Mouse (Mus musculus): ENCODE data around the gene Ifi27l2a.
"Not testable (repeated sequence)": the region's sequence is repeated elsewhere in the genome, so short reads cannot be mapped to it uniquely, and the experiment has no call there.

Gene Ifi27l2a

GRCm38 (mm10) chr12:103443524-103443923 is at the start of gene Ifi27l2a:
Ifi27l2a (minus strand) TSS chr12:103443680.
- DNase-seq (ENCODE audit: low spot score): no peak

- DNase-seq (ENCODE audit: low spot score): peak; percentile 86
These were observed 49.3 kb upstream of the Ifi27l2a start for GRCm38 (mm10) chr12:103492767-103493166.

DNA sequence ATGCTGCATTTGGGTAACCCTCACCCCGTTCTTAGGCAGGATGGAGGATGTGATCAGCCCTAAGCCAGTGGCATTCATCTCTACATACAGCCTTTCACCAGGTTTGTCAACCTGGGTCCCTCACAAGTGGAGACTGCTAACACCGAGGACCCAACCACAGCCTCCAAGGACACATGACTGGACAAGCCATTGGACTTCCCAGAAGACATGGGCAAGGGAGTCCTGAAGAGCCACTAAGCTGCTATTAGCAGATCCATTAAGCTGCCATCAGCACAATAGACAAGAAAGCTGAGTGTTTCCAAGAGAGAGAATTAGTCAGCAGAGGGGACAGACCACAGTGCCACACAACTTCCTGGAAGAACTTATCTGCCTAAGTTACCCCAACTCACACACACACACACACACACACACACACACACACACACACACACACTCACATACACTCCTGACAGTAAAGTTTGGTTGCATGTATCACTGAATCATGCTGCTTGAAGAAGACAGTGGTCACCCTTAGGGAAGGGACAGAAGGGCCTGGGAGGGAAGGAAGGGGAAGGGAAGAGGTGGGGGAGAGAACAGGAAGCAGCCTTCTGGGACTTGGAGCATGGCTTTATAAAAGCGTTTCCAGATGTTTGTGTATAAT is 47.7 kb upstream of the Ifi27l2a start:
- no peak for DNase-seq (ENCODE audit: low spot score)

GRCm38 (mm10) chr12:103487750-103488149 is 44.3 kb upstream of the Ifi27l2a start:
- DNase-seq (ENCODE audit: low spot score): no peak

GRCm38 (mm10) chr12:103487276-103487675 is 43.8 kb upstream of the Ifi27l2a start:
- no peak for DNase-seq (ENCODE audit: low spot score)

- no peak for DNase-seq (ENCODE audit: low spot score)
These were observed 43.2 kb upstream of the Ifi27l2a start for GRCm38 (mm10) chr12:103486726-103487125.

GRCm38 (mm10) chr12:103484200-103484972 is 40.9 kb upstream of the Ifi27l2a start:
- peak; percentile 42 for DNase-seq (ENCODE audit: low spot score)

DNA sequence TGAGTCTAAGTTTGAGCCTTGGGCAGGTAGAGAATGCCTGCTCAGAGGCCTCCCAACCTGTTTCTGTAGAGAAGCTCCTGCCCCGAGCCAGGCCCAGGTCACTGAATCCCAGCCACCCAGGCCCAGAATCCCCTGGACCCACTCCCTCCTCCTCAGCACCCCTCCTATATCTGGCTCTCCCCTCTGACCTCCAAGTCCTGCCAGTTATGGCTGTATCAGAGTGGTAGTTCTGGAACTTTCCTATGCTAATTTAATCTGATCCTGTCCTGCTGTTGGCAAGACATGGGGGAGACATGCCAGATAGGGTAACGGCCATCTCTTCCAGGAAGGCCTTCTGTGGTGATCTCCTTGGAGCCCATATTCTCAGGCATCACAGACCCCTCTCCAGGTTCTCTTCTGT is 39.3 kb upstream of the Ifi27l2a start:
- peak; percentile 23 for DNase-seq (ENCODE audit: low spot score)

DNA sequence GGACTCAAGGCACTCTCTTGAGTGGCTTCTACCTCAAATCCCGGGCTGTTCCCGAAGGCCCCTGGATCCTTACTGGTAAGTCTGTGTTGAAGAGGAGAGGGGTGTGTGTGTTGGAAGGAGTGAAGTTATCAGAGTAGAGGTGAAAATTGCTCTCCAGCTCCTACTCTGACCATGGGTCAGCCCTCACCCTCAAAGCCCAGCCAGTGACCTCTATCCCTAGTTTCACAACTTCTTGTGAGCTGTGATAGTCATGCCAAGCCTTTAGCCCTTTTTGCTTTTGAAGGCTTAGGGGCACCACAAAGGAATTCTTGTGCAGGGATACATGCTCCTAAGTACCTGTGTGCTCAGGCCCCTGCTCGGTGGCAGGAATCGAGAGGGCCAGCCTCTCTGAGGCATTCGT is 38.2 kb upstream of the Ifi27l2a start:
- DNase-seq (ENCODE audit: low spot score): no peak

DNA sequence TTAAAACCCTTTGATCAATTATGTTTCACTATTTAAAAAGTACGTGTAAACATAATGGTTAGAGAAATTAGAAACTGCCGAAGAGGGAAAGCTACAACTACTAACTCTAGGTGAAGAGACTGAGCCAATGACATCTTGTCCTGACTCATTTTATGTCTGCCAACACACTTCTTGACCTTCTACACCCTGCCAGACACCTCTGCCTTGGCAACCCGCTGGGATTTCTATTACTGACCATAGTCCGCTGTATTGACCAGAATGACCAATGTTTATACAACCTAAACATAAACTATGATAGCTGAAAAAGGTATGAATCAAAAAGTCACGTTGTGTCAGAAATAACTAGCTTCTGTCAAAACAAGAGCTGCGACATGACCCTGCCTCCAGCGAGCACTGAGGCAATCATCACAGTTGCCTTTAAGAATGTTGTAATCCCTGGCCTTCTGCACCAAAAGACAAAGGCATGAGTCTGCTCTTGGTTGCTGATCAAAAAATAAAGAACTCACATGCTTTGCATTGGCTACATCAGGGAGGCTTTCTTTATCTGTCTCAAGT is 34.1 kb upstream of the Ifi27l2a start:
- DNase-seq (ENCODE audit: low spot score): no peak

DNA sequence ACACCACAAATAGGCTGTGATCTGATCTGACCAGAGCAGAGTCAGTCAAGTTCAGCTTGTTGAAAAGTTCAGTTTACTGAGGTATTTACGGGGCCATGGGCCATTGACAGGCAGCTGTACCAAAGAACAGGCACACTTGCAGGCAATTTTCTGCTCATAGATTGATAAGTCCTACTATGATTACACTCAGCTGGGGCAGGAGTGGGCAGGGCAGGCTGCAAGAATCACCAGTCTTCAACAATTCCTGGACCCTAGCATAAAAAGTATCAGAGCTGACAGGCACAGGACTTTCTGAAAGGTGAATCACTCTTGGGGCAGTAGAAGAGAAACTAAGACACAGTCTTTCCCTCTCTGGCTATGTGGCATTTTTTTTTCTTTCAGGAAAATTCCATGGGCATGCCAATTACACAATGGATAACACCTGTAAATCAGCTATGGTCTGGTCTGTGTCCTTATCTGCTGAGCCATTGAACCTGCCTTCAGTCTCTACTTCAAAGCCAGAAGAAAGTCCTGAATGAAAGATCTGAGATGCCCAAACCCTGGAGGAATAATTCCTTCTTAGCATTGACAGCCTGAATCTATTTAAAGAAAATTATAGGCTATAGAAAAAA is 33.4 kb upstream of the Ifi27l2a start:
- no peak for DNase-seq (ENCODE audit: low spot score)

DNA sequence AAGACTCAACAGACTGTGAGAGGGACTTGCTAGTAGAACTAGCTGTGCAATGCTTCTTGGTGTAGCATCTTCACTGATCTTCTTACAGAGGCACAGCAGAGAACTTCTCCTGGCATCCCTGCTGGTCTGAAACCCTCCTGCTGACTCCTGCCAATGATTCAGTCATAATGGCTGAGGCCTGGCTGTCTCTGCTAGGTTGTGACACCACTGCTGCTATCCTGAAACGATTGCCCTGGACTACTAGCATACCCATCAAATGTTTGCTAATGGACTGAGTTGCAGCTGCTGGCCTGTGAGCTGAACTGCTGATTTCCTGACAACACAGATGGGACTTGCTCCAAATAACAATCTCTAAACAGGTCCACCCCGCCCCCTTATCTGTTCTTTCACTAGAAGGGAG is 31.0 kb upstream of the Ifi27l2a start:
- no peak for DNase-seq (ENCODE audit: low spot score)

- DNase-seq (ENCODE audit: low spot score): no peak
These were observed 13.7 kb upstream of the Ifi27l2a start, which contains the start of gene Ifi27l2b for GRCm38 (mm10) chr12:103457140-103457539. Ifi27l2b (minus strand) TSS chr12:103457223.

GRCm38 (mm10) chr12:103456727-103457126 is 13.2 kb upstream of the Ifi27l2a start:
- not testable (repeated sequence) for DNase-seq (ENCODE audit: low spot score)

DNA sequence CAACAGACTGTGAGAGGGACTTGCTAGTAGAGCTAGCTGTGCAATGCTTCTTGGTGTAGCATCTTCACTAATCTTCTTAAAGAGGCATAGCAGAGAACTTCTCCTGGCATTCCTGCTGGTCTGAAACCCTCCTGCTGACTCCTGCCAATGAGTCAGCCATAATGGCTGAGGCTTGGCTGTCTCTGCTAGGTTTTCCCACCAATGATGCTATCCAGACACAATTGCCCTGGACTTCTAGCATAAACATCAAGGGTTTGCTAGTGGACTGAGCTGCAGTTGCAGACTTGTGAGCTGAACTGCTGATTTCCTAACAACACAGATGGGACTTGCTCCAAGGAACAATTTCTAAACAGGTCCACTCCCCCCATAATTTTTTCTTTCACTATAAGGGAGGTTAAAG is 9.9 kb upstream of the Ifi27l2a start:
- DNase-seq (ENCODE audit: low spot score): no peak

GRCm38 (mm10) chr12:103445060-103445459 is 1.6 kb upstream of the Ifi27l2a start:
- DNase-seq (ENCODE audit: low spot score): no peak

DNA sequence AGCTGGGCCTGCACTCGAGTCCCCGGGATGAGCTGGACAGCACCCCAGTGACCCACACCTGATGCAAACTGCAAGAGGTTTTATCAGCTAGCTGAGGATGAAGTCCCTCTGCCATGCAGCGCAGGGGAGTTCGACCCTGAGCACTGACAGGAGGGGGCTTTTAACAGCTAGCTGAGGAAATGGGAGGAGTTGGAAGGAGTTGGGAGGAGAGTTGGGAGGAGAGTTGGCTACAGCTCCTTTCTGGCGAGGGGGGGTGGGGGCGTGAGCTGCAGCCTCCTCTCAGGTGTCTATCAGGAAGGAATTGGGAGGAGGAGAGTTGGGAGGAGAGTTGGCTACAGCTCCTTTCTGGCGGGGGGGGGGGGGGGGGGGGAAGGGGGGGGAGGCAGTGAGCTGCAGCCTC is 781 bp upstream of the Ifi27l2a start:
- DNase-seq (ENCODE audit: low spot score): not testable (repeated sequence)

- DNase-seq (ENCODE audit: low spot score): peak; percentile 28
These were observed 5.9 kb downstream of the Ifi27l2a start for GRCm38 (mm10) chr12:103437601-103438000.

DNA sequence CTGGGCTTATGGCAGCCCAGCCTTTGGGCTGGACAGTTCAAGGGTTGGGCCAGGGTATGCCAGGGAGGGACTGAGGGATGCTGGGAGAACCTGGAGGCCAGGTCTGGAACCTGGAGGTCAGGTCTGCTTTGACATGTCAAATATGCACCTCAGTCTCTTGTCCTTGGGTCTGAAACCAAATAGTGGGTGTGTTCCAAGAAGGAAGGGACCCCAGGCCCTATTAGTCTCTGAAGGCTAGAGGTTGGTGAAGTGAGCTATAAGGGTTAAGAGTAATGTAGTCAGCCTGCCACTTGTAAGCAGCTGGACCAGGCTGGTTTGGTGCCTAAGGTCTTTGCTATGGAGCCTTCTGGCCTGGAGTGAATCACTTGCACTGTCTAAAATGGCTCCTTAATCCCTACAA is 8.6 kb downstream of the Ifi27l2a start:
- DNase-seq (ENCODE audit: low spot score): peak; percentile 26

DNA sequence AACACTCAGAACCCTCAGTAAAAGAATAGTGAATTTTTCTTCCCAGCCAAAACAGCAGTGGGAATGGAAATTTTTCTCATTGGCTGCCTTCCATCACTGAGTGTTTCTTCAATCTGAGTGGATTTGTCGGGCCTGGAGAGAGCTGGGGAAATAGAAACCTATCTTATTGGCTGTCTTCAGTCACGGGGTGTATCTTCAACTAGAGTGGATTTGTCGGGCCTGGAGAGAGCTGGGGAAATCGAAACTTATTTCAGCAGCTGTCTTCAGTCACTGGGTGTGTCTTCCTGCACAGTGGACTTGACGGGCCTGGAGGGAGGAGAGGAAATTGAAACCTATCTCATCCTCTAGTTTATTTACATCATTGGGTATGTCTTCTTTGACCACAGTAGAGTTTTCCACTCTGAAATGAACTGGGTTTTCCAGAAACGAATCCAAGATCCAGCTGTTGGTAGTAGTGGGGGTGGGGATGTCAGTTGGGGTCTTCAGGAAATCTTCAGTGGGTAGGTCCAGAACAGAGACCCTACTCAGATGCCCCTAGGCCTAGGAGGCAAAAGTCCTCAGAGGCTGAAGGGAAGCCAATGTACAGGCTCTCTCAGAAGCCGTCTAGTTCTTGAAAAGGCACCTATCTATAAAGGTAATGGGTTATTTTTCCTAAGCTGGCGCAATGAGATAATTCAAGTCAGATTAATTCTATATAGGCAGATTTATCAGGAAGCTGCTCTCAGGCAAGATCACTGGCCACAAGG is 9.3 kb downstream of the Ifi27l2a start, which contains the start of gene Ifi27:
TSS of gene Ifi27 (plus strand) at position 226 of the 746 bp plus-strand sequence.
- peak; percentile 56 for DNase-seq (ENCODE audit: low spot score)

DNA sequence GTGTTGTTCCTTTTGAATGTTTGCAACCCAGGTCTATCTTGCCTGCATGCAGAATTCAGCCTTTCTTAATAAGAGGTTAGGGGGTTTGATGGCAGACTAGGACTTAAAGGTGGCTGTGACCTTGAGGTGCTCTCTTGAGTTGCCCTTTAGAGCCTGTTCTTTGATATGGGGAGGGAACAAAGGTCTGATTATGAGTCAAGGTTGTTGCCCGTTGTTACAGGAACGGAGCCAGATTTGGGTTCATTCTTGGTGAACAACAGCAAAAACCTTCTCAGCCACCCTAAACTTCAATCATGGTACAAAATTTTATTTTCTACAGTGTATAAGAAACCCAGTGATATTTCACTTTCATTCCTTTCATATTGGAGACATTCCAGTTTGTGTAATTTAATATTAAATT is 10.1 kb downstream of the Ifi27l2a start:
- DNase-seq (ENCODE audit: low spot score): peak; percentile 45

DNA sequence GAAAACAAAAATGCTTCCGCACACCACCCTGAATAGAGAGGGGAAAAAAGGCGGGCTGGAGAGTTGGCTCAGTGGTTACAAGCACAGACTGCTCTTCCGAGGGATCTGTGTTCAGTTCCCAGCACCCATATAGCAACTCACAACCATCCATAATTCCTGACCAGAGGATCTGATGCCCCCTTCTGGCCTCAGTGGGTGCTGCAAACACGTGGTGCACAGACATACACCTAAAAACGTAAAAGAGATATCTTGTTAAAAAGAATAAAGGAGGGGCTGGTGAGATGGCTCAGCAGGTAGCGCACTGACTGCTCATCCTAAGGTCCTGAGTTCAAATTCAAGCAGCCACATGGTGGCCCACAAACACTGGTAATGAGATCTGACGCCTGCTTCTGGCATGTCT is 16.8 kb downstream of the Ifi27l2a start:
- no peak for DNase-seq (ENCODE audit: low spot score)
